Mouse (Mus musculus) liver (tissue): Measurements from ENCODE around the gene Zscan4e.
"Not testable (repeated sequence)": the region's sequence is repeated elsewhere in the genome, so short reads cannot be mapped to it uniquely, and the experiment has no call there.

ENCODE experiments used
- DNase-seq: peaks from one replicate; pipeline ENCODE4 v3.0.0-alpha.2; 2020; ENCODE audit warnings: mixed read lengths

Gene Zscan4e

DNA sequence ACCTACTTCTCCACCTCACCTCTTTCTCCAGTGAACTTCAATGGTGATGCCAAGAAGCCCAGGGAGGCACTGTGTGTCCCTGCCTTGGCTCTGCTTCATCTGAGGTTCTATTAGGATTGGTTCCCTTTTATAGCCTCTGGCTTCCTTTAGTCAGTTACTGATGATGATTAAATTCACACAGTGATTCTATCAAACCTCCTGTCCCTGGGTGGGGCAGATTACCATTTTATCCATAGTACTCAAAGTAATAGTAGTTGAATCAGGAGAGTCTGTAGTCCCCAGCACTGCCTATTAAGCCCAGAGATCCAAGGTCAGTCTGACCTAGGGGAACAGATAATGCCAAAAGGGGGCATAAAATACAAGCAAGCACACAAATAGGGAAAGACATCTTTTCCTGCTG is at the start of gene Zscan4e:
Zscan4e (minus strand) TSS at position 101 of the 400 bp plus-strand sequence.
- not testable (repeated sequence) for DNase-seq
